ENCODE assay signal across 8 mouse cellular contexts in genomic region chr11:95384319-95384972, GRCm38 (mm10). TPM values are rescaled to one million over a fixed set of nuclear protein-coding genes. Genes with fewer than 3 reads are reported as not detected.
DNase-seq lines count a peak whose midpoint lies in the region; ATAC-seq lines count a peak whose summit lies in the region.

Gene Slc35b1, plus strand, starts transcription at chr11:95384692.

- peak; percentile 96 for ATAC-seq in intestine, embryonic 14.5 days (replicated peaks; ENCODE audit: low FRiP score, low TSS enrichment, low read depth)

- H3K36me3 ChIP-seq in intestine, embryonic 14.5 days (ENCODE audit: control insufficient read depth, insufficient read depth, low read length) = peaks cover 52% of the 10 kb centered on the region

- no peaks in the 10 kb centered on the region for H3K27me3 ChIP-seq in intestine, embryonic 14.5 days (replicated peaks; ENCODE audit: control insufficient read depth, insufficient read depth, low read length)

- peak; percentile 86 to 89 for DNase-seq in adrenal gland, adult 18-20 months (ENCODE audit: low spot score in 2 of 2)
- DNase-seq in embryo, embryonic 11 days = peak; percentile 98
- DNase-seq in gastrocnemius, postnatal 25 days = peak; percentile 93
- DNase-seq in intestine, embryonic 14.5 days (ENCODE audit: low spot score) = peak; percentile 100
- DNase-seq in left cerebral cortex, postnatal 14 days (ENCODE audit: low spot score in 2 of 2) = peak; percentile 96 to 99
- DNase-seq in mesoderm, embryonic 11.5 days (ENCODE audit: low read depth, low spot score) = peak; percentile 98
- DNase-seq in right cerebral cortex, postnatal 36 days (ENCODE audit: low spot score in 2 of 2) = peak; percentile 96 to 97
- DNase-seq in yolk sac, embryonic 10.5 days (ENCODE audit: low spot score) = peak; percentile 98

- intact Hi-C loops in left cerebral cortex, postnatal 14 days (cut with DNase I) = loop anchor here (2.0 to 10.0 kb wide), 3 partner anchors 74 to 270 kb away; partner anchors contain the start of gene Kat7

- under 1% methylated on average over 42 of the region's 42 CpGs for WGBS in intestine, embryonic 14.5 days

- H3K4me2 ChIP-seq in intestine, embryonic 14.5 days (ENCODE audit: low read length) = peak within 1 kb of the TSS; percentile 76

- peak within 1 kb of the TSS; percentile 93 for H3K27ac ChIP-seq in intestine, embryonic 14.5 days (ENCODE audit: low read depth)

- H3K9ac ChIP-seq in intestine, embryonic 14.5 days (ENCODE audit: low read length) = peak within 1 kb of the TSS; percentile 97

- peak within 1 kb of the TSS; percentile 99 for H3K4me3 ChIP-seq in intestine, embryonic 14.5 days (ENCODE audit: low read depth, low read length)

- H3K4me1 ChIP-seq in intestine, embryonic 14.5 days (replicated peaks; ENCODE audit: control insufficient read depth, insufficient read depth, low read length) = peaks cover 6% of the 10 kb centered on the region; the same call in 1 of the 2 replicates

- H3K9me3 ChIP-seq in intestine, embryonic 14.5 days (ENCODE audit: control insufficient read depth, low read length) = no peaks in the 10 kb centered on the region

RNA-seq across cellular contexts. Expression of gene Slc35b1, which starts in this region (rescaled TPM):
- total RNA-seq in adrenal gland, adult 18-20 months (2021) = 10 to 100 TPM; 55.7 to 65.8 TPM
- 10 to 100 TPM; 38.8 to 40.7 TPM for total RNA-seq in gastrocnemius, postnatal 25 days (2021)
- 85.2 and 90.5 TPM in 2 replicates for polyA plus RNA-seq in intestine, embryonic 14.5 days (2014; fragmentation: Nextera tagmentation; extraction: Ambion mirVana)
- total RNA-seq in left cerebral cortex, postnatal 14 days (2021) = 10 to 100 TPM; 72.8 to 78.9 TPM

Comparison
In these comparisons a context has a peak if more than half of its experiments do, and no peak if none do; other contexts are left out.
1. Peak in every context shown above with its lines: DNase-seq, ATAC-seq, H3K4me3 ChIP-seq and H3K27ac ChIP-seq.